Mouse (Mus musculus) cerebellum, adult 2 months (tissue): ENCODE results near the gene Vamp1.

ENCODE experiments used
- CTCF ChIP-seq: fragments of 200-500 bp; IDR thresholded peaks from 2 replicates; pipeline ENCODE4 v1.5.1; 2011; ENCODE audit warnings: low read depth, mild to moderate bottlenecking, control low read depth, low read length, moderate library complexity, borderline replicate concordance; ENCODE audit not compliant: insufficient read depth
- POLR2A ChIP-seq: fragments of 200-500 bp; IDR thresholded peaks from 2 replicates; pipeline ENCODE4 v1.6.1; 2011; ENCODE audit warnings: low read length, control low read depth, borderline replicate concordance; ENCODE audit not compliant: insufficient read depth

GRCm38 (mm10) chr6:125193390-125193789 is 22.0 kb upstream of the Vamp1 start:
- TF ChIP-seq POLR2A: no peak
- TF ChIP-seq CTCF: no peak
